In genomic region chr17:86293247-86293744, GRCm38 (mm10) we compare ENCODE assay signal across 7 mouse cellular contexts.
DNase-seq lines count a peak whose midpoint lies in the region; ATAC-seq lines count a peak whose summit lies in the region.

No protein-coding gene starts in this region.

- WGBS in embryonic facial prominence, embryonic 14.5 days, result 46% methylated on average over 9 of the region's 10 CpGs
- WGBS in heart, embryonic 14.5 days, result 42% methylated on average over 8 of the region's 10 CpGs

- 0 out of 2 replicates have a peak, but pooled peaks have one; percentile 7 for ATAC-seq in embryonic facial prominence, embryonic 14.5 days (ENCODE audit: low read depth)
- ATAC-seq in heart, embryonic 14.5 days (ENCODE audit: insufficient number of reproducible peaks, insufficient read depth, low FRiP score, low read depth), result peak; percentile 40
- peak; percentile 69 for ATAC-seq in megakaryocyte-erythroid progenitor cell, adult 5-6 weeks (replicated peaks; ENCODE audit: low FRiP score, low TSS enrichment, poor library complexity, severe bottlenecking)

- no peak overlapping the region for H3K4me3 ChIP-seq in embryonic facial prominence, embryonic 14.5 days (ENCODE audit: low read depth, low read length)
- peak overlapping the region in 1 of 2 experiments; percentile 11; a peak in 1 of 4 replicates for H3K4me3 ChIP-seq in heart, embryonic 14.5 days (ENCODE audit: control insufficient read depth in 1 of 2, insufficient read depth in 1 of 2, low read depth in 1 of 2, low read length in 2 of 2)

- H3K9me3 ChIP-seq in embryonic facial prominence, embryonic 14.5 days (ENCODE audit: control insufficient read depth, low read length), result no peaks in the 10 kb centered on the region
- H3K9me3 ChIP-seq in heart, embryonic 14.5 days (ENCODE audit: control insufficient read depth, low read length), result no peaks in the 10 kb centered on the region

- H3K4me2 ChIP-seq in embryonic facial prominence, embryonic 14.5 days (ENCODE audit: low read depth, low read length), result no peak overlapping the region
- peak overlapping the region; percentile 51 for H3K4me2 ChIP-seq in heart, embryonic 14.5 days (ENCODE audit: low read length)

- peaks cover 21% of the 10 kb centered on the region for H3K4me1 ChIP-seq in embryonic facial prominence, embryonic 14.5 days (ENCODE audit: control insufficient read depth, insufficient read depth, low read length)
- peaks cover 5 to 16% of the 10 kb centered on the region in 2 experiments for H3K4me1 ChIP-seq in heart, embryonic 14.5 days (ENCODE audit: control insufficient read depth in 2 of 2, insufficient read depth in 2 of 2, low read length in 2 of 2)

- H3K9ac ChIP-seq in embryonic facial prominence, embryonic 14.5 days (ENCODE audit: low read depth, low read length), result no peak overlapping the region
- H3K9ac ChIP-seq in heart, embryonic 14.5 days (ENCODE audit: low read length), result no peak overlapping the region

- no peak overlapping the region for H3K27ac ChIP-seq in embryonic facial prominence, embryonic 14.5 days (replicated peaks; ENCODE audit: low read depth, low read length)
- H3K27ac ChIP-seq in heart, embryonic 14.5 days (replicated peaks in 1 of 2; ENCODE audit: control insufficient read depth in 1 of 2, insufficient read depth in 1 of 2, low read depth in 2 of 2, low read length in 2 of 2), result no peak overlapping the region

- no peaks in the 10 kb centered on the region for H3K36me3 ChIP-seq in embryonic facial prominence, embryonic 14.5 days (ENCODE audit: control insufficient read depth, insufficient read depth, low read length)
- H3K36me3 ChIP-seq in heart, embryonic 14.5 days (ENCODE audit: control insufficient read depth, insufficient read depth, low read length), result no peaks in the 10 kb centered on the region

- H3K27me3 ChIP-seq in embryonic facial prominence, embryonic 14.5 days (replicated peaks; ENCODE audit: control insufficient read depth, insufficient read depth, low read length), result no peaks in the 10 kb centered on the region
- H3K27me3 ChIP-seq in heart, embryonic 14.5 days (ENCODE audit: control insufficient read depth, insufficient read depth, low read length), result no peaks in the 10 kb centered on the region

- DNase-seq in ES-CJ7 (ENCODE audit: low read depth, low spot score), result peak; percentile 85
- peak; percentile 46 to 60 for DNase-seq in adrenal gland, adult 18-20 months (ENCODE audit: low spot score in 2 of 2)
- no peak for DNase-seq in embryonic facial prominence, embryonic 14.5 days (ENCODE audit: low spot score)
- peak; percentile 77 to 79 for DNase-seq in kidney, postnatal 36 days
- DNase-seq in thymus, postnatal 25 days, result peak; percentile 60

Comparison
In these comparisons a context has a peak if more than half of its experiments do, and no peak if none do; other contexts are left out.
1. ATAC-seq: peak in every context shown above with its lines; median percentile 69 in megakaryocyte-erythroid progenitor cell, adult 5-6 weeks; 40 in heart, embryonic 14.5 days; 7 in embryonic facial prominence, embryonic 14.5 days.